Mouse (Mus musculus) cerebellum, adult 11-12 months (tissue): ENCODE results near the gene Gcsam.

ENCODE experiments used
- DNase-seq: peaks from one replicate; pipeline ENCODE4 v3.0.0; 2022

Gene Gcsam

GRCm38 (mm10) chr16:45653009-45653933, 43.1 kb downstream of the Gcsam start:
- DNase-seq: no peak

GRCm38 (mm10) chr16:45653934-45654332, 43.8 kb downstream of the Gcsam start, which contains the start of gene BC016579:
TSS of gene BC016579 (minus strand) at chr16:45654068.
- peak; percentile 29 for DNase-seq

- no peak for DNase-seq
Measured at GRCm38 (mm10) chr16:45654465-45654864, 44.3 kb downstream of the Gcsam start.

GRCm38 (mm10) chr16:45657574-45658159, 47.5 kb downstream of the Gcsam start:
- no peak for DNase-seq

- DNase-seq: no peak
Measured at GRCm38 (mm10) chr16:45658248-45658647, 48.1 kb downstream of the Gcsam start.

- DNase-seq: peak; percentile 73
Measured at GRCm38 (mm10) chr16:45659596-45659995, 49.4 kb downstream of the Gcsam start.

- DNase-seq: no peak
Measured at GRCm38 (mm10) chr16:45662381-45662780, 52.2 kb downstream of the Gcsam start.

GRCm38 (mm10) chr16:45666136-45666535, 56.0 kb downstream of the Gcsam start:
- no peak for DNase-seq

GRCm38 (mm10) chr16:45668178-45668577, 58.0 kb downstream of the Gcsam start:
- no peak for DNase-seq

- no peak for DNase-seq
Measured at GRCm38 (mm10) chr16:45670005-45670404, 59.8 kb downstream of the Gcsam start.
